Mouse (Mus musculus): ENCODE results near the gene Gm36210. TPM values are rescaled to one million over a fixed set of nuclear protein-coding genes. Genes with fewer than 3 reads are reported as not detected.
A peak's percentile ranks its signal among the peaks of the same experiment; 100 is the strongest.

The Gm36210 gene
- total and polyA plus RNA-seq, 3 experiments: 0.15 to 0.97 TPM; not detected in 1

DNA sequence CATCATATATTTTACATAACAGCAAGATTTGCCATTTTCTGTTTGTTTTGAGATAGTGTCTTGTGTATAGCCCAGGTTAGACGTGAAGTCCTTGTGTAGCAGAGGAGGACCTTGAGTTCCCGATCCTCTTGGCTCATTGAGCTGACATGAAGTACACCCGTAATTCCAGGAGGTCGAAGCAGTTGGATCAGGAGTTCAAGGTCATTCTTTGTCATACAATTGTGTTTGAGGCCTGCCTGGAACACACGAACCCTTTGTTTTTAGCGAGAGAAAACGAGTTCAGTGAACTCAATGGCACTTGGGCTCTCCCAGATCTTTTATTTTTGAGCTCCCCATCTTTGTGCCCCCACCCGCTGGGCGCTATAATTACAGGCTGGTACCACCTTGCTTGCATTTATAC lies 3.9 kb downstream of the Gm36210 start:
- TF ChIP-seq TBP (IDR thresholded peaks at IDR 0.05; ENCODE audit: low read depth, low read length) (no peak), MEF2A (IDR thresholded peaks at IDR 0.05; ENCODE audit: extremely low read depth, insufficient replicate concordance, low read depth, low read length, poor library complexity, severe bottlenecking) (no peak), MAFK (IDR thresholded peaks at IDR 0.05; ENCODE audit: borderline replicate concordance, low read depth, low read length) (no peak), NRF1 (IDR thresholded peaks at IDR 0.05; ENCODE audit: insufficient read depth, low read depth, low read length, poor library complexity, severe bottlenecking) (no peak), TCF12 (IDR thresholded peaks at IDR 0.05; ENCODE audit: low read depth, low read length) (no peak), POLR2AphosphoS2 (IDR thresholded peaks at IDR 0.05; ENCODE audit: low read length) (no peak), ELF1 (IDR thresholded peaks at IDR 0.05; ENCODE audit: low read depth, low read length) (no peak), RAD21 (IDR thresholded peaks at IDR 0.05; ENCODE audit: low read depth, low read length) (no peak), SMC3 (IDR thresholded peaks at IDR 0.05; ENCODE audit: low read depth, low read length) (no peak), ZKSCAN1 (IDR thresholded peaks at IDR 0.05; ENCODE audit: low read depth, low read length) (no peak), CHD2 (IDR thresholded peaks at IDR 0.05; ENCODE audit: low read length) (no peak), HCFC1 (IDR thresholded peaks at IDR 0.05; ENCODE audit: low read depth, low read length) (no peak), ZC3H11A (IDR thresholded peaks at IDR 0.05; ENCODE audit: low read depth, low read length) (no peak), MAX (IDR thresholded peaks at IDR 0.05; ENCODE audit: low read length) (no peak), ETS1 (IDR thresholded peaks at IDR 0.05; ENCODE audit: low read depth, low read length) (no peak), E2F4 (IDR thresholded peaks at IDR 0.05; ENCODE audit: borderline replicate concordance, low read depth, low read length) (no peak), USF1 (IDR thresholded peaks at IDR 0.05; ENCODE audit: low read depth, low read length) (no peak), NELFE (IDR thresholded peaks at IDR 0.05; ENCODE audit: low read depth, low read length) (no peak)
- Histone ChIP-seq H3K36me3 (ENCODE audit: control insufficient read depth in 1 of 2, insufficient read depth in 2 of 2, low read length in 2 of 2) (no peaks in the 10 kb centered on the region), H3K79me2 (ENCODE audit: control insufficient read depth, insufficient read depth, low read length, poor library complexity) (no peaks in the 10 kb centered on the region), H3K4me3 (ENCODE audit: control insufficient read depth in 1 of 2, insufficient read depth in 1 of 2, low read depth in 2 of 2, low read length in 2 of 2) (no peak overlapping the region), H3K27me3 (ENCODE audit: control insufficient read depth in 1 of 2, insufficient read depth in 2 of 2, low read length in 2 of 2) (no peaks in the 10 kb centered on the region; a peak in 3 of 4 replicates), H3K27ac (ENCODE audit: control insufficient read depth, low read depth, low read length) (no peak overlapping the region), H3K9ac (ENCODE audit: control insufficient read depth, low read depth, low read length, poor library complexity, severe bottlenecking) (no peak overlapping the region), H3K9me3 (replicated peaks; ENCODE audit: insufficient read depth, low read length) (no peaks in the 10 kb centered on the region), H3K4me1 (ENCODE audit: control insufficient read depth in 1 of 2, insufficient read depth in 2 of 2, low read length in 2 of 2) (no peaks in the 10 kb centered on the region)
- no peak for DNase-seq (ENCODE audit: low read depth, low spot score)

DNA sequence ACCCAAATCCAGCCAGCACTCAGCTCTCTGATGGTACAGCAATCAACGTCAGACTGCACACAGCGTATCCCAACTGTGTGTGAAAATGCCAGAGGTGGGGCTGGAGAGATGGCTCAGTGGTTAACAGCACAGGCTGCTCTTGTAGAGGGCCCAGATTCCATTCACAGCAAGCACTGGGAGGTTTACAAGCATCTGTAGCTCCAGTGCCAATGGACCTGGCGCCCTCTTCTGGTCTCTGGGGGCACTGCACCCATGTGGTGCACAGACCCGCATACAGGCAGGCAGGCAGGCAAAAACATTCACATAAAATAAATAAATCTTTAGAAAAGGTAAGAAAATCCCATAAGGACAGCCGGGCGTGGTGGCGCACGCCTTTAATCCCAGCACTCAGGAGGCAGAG lies 5.1 kb downstream of the Gm36210 start:
- Histone ChIP-seq H3K9ac (ENCODE audit: control insufficient read depth, low read depth, low read length, poor library complexity, severe bottlenecking) (no peak overlapping the region), H3K27me3 (ENCODE audit: control insufficient read depth in 1 of 2, insufficient read depth in 2 of 2, low read length in 2 of 2) (no peaks in the 10 kb centered on the region), H3K79me2 (ENCODE audit: control insufficient read depth, insufficient read depth, low read length, poor library complexity) (no peaks in the 10 kb centered on the region), H3K4me3 (ENCODE audit: control insufficient read depth in 1 of 2, insufficient read depth in 1 of 2, low read depth in 2 of 2, low read length in 2 of 2) (no peak overlapping the region), H3K36me3 (ENCODE audit: control insufficient read depth in 1 of 2, insufficient read depth in 2 of 2, low read length in 2 of 2) (no peaks in the 10 kb centered on the region), H3K9me3 (replicated peaks; ENCODE audit: insufficient read depth, low read length) (no peaks in the 10 kb centered on the region), H3K4me1 (ENCODE audit: control insufficient read depth in 1 of 2, insufficient read depth in 2 of 2, low read length in 2 of 2) (no peaks in the 10 kb centered on the region), H3K27ac (ENCODE audit: control insufficient read depth, low read depth, low read length) (no peak overlapping the region)
- peak; percentile 54 for DNase-seq (ENCODE audit: low read depth, low spot score)
- no peak for TF ChIP-seq MAX (IDR thresholded peaks at IDR 0.05; ENCODE audit: low read length)
- TF ChIP-seq TBP (IDR thresholded peaks at IDR 0.05; ENCODE audit: low read depth, low read length): no peak
- TF ChIP-seq ZNF384 (IDR thresholded peaks at IDR 0.05; ENCODE audit: low read depth, low read length): no peak
- peak; percentile 54 to 74 (median 62) for TF ChIP-seq CTCF (IDR thresholded peaks at IDR 0.05 in 2 of 3, conservative IDR thresholded peaks at IDR 0.05 in 1 of 3; ENCODE audit: control insufficient read depth in 1 of 3, insufficient read depth in 1 of 3, low read depth in 2 of 3, low read length in 3 of 3, poor library complexity in 1 of 3, severe bottlenecking in 1 of 3)
- TF ChIP-seq ETS1 (IDR thresholded peaks at IDR 0.05; ENCODE audit: low read depth, low read length): no peak
- no peak for TF ChIP-seq MYC (IDR thresholded peaks at IDR 0.05; ENCODE audit: low read depth, low read length)
- no peak for TF ChIP-seq POLR2AphosphoS5 (IDR thresholded peaks at IDR 0.05; ENCODE audit: borderline replicate concordance, low read depth, low read length)
- peak; percentile 60 for TF ChIP-seq RAD21 (IDR thresholded peaks at IDR 0.05; ENCODE audit: low read depth, low read length)
- peak; percentile 61 for TF ChIP-seq SMC3 (IDR thresholded peaks at IDR 0.05; ENCODE audit: low read depth, low read length)
- no peak for TF ChIP-seq TAL1 (IDR thresholded peaks at IDR 0.05; ENCODE audit: low read length)

All from MEL (cell line).